Mouse (Mus musculus): ENCODE data around the gene Dctn2. TPM values are rescaled to one million over a fixed set of nuclear protein-coding genes. Genes with fewer than 3 reads are reported as not detected.
A peak's percentile ranks its signal among the peaks of the same experiment; 100 is the strongest.

Dctn2 gene
- total and polyA plus RNA-seq, 3 experiments, result 135 to 161 (median 139) TPM

- peaks cover 88% of the 10 kb centered on the region for H3K4me1 ChIP-seq (ENCODE audit: insufficient read depth, low read depth, low read length)
Measured at GRCm38 (mm10) chr10:127323131-127323855, 57.1 kb downstream of the Dctn2 start.

GRCm38 (mm10) chr10:127324495-127324894 lies 58.3 kb downstream of the Dctn2 start:
- H3K4me3 ChIP-seq (ENCODE audit: low read depth, low read length), result peak overlapping the region; percentile 72; the same call in 1 of the 2 replicates
- no peaks in the 10 kb centered on the region for H3K27me3 ChIP-seq (ENCODE audit: insufficient read depth, low read length)
- H3K9me3 ChIP-seq (replicated peaks), result no peaks in the 10 kb centered on the region
- DNase-seq (ENCODE audit: low spot score) (peak; percentile 77), ATAC-seq (ENCODE audit: extremely low read depth, insufficient number of reproducible peaks, low FRiP score, poor library complexity, severe bottlenecking) (0 out of 2 replicates have a peak, but pooled peaks have one; percentile 41)
- H3K4me1 ChIP-seq (ENCODE audit: insufficient read depth, low read depth, low read length), result peaks cover 93% of the 10 kb centered on the region
- peaks cover 52% of the 10 kb centered on the region for H3K36me3 ChIP-seq (replicated peaks)
- no peak for TF ChIP-seq GATA2 (IDR thresholded peaks at IDR 0.05; ENCODE audit: borderline replicate concordance, low read depth, low read length)
- TF ChIP-seq CTCF (IDR thresholded peaks at IDR 0.05; ENCODE audit: low read depth, low read length), result peak; percentile 41

More at GRCm38 (mm10) chr10:127323131-127323855, 57.1 kb downstream of the Dctn2 start:
- TF ChIP-seq GATA1 (IDR thresholded peaks at IDR 0.05; ENCODE audit: borderline replicate concordance, low read length) (no peak), POLR2AphosphoS5 (IDR thresholded peaks at IDR 0.05; ENCODE audit: insufficient replicate concordance, low read depth, low read length) (no peak), TAL1 (conservative IDR thresholded peaks at IDR 0.05; ENCODE audit: low read depth, low read length) (no peak), GATA2 (IDR thresholded peaks at IDR 0.05; ENCODE audit: borderline replicate concordance, low read depth, low read length) (no peak)
- DNase-seq (ENCODE audit: low spot score), result peak; percentile 75
- peak; percentile 54; the same call in 1 of the 2 replicates for ATAC-seq (ENCODE audit: extremely low read depth, insufficient number of reproducible peaks, low FRiP score, poor library complexity, severe bottlenecking)
- Histone ChIP-seq H3K27me3 (ENCODE audit: insufficient read depth, low read length) (no peaks in the 10 kb centered on the region), H3K9me3 (replicated peaks) (no peaks in the 10 kb centered on the region), H3K4me3 (ENCODE audit: low read depth, low read length) (peak overlapping the region; percentile 72), H3K36me3 (replicated peaks) (peaks cover 40% of the 10 kb centered on the region)

- peaks cover 99% of the 10 kb centered on the region for H3K4me1 ChIP-seq (ENCODE audit: insufficient read depth, low read depth, low read length)
- H3K36me3 ChIP-seq (replicated peaks), result peaks cover 59% of the 10 kb centered on the region
- no peaks in the 10 kb centered on the region for H3K9me3 ChIP-seq (replicated peaks)
- peak overlapping the region; percentile 85 for H3K4me3 ChIP-seq (ENCODE audit: low read depth, low read length)
- no peaks in the 10 kb centered on the region for H3K27me3 ChIP-seq (ENCODE audit: insufficient read depth, low read length)
- TF ChIP-seq TAL1 (conservative IDR thresholded peaks at IDR 0.05; ENCODE audit: low read depth, low read length), result no peak
- no peak for TF ChIP-seq GATA1 (IDR thresholded peaks at IDR 0.05; ENCODE audit: borderline replicate concordance, low read length)
- no peak for TF ChIP-seq POLR2AphosphoS5 (IDR thresholded peaks at IDR 0.05; ENCODE audit: insufficient replicate concordance, low read depth, low read length)
- TF ChIP-seq CTCF (IDR thresholded peaks at IDR 0.05; ENCODE audit: low read depth, low read length), result no peak
- no peak for TF ChIP-seq GATA2 (IDR thresholded peaks at IDR 0.05; ENCODE audit: borderline replicate concordance, low read depth, low read length)
- ATAC-seq (ENCODE audit: extremely low read depth, insufficient number of reproducible peaks, low FRiP score, poor library complexity, severe bottlenecking) (no peak), DNase-seq (ENCODE audit: low spot score) (no peak)
Measured at GRCm38 (mm10) chr10:127325454-127326016, 59.4 kb downstream of the Dctn2 start.

- peaks cover 99% of the 10 kb centered on the region for H3K4me1 ChIP-seq (ENCODE audit: insufficient read depth, low read depth, low read length)
- peak overlapping the region; percentile 85 for H3K4me3 ChIP-seq (ENCODE audit: low read depth, low read length)
- no peak; the same call in 1 of the 2 replicates for ATAC-seq (ENCODE audit: extremely low read depth, insufficient number of reproducible peaks, low FRiP score, poor library complexity, severe bottlenecking)
- H3K9me3 ChIP-seq (replicated peaks), result no peaks in the 10 kb centered on the region
- no peak for TF ChIP-seq TAL1 (conservative IDR thresholded peaks at IDR 0.05; ENCODE audit: low read depth, low read length)
- no peak for TF ChIP-seq GATA1 (IDR thresholded peaks at IDR 0.05; ENCODE audit: borderline replicate concordance, low read length)
- no peak for TF ChIP-seq GATA2 (IDR thresholded peaks at IDR 0.05; ENCODE audit: borderline replicate concordance, low read depth, low read length)
- TF ChIP-seq CTCF (IDR thresholded peaks at IDR 0.05; ENCODE audit: low read depth, low read length), result no peak
- no peak for TF ChIP-seq POLR2AphosphoS5 (IDR thresholded peaks at IDR 0.05; ENCODE audit: insufficient replicate concordance, low read depth, low read length)
- peaks cover 62% of the 10 kb centered on the region for H3K36me3 ChIP-seq (replicated peaks)
- H3K27me3 ChIP-seq (ENCODE audit: insufficient read depth, low read length), result no peaks in the 10 kb centered on the region
- peak; percentile 74 for DNase-seq (ENCODE audit: low spot score)
Measured at GRCm38 (mm10) chr10:127326017-127326801, 60.0 kb downstream of the Dctn2 start.

- Histone ChIP-seq H3K27me3 (ENCODE audit: insufficient read depth, low read length) (no peaks in the 10 kb centered on the region), H3K36me3 (replicated peaks) (peaks cover 65% of the 10 kb centered on the region), H3K4me3 (ENCODE audit: low read depth, low read length) (peak overlapping the region; percentile 85), H3K4me1 (ENCODE audit: insufficient read depth, low read depth, low read length) (peaks cover 98% of the 10 kb centered on the region), H3K9me3 (replicated peaks) (no peaks in the 10 kb centered on the region)
- DNase-seq (ENCODE audit: low spot score) (no peak), ATAC-seq (ENCODE audit: extremely low read depth, insufficient number of reproducible peaks, low FRiP score, poor library complexity, severe bottlenecking) (no peak)
- TF ChIP-seq CTCF (IDR thresholded peaks at IDR 0.05; ENCODE audit: low read depth, low read length), result no peak
- TF ChIP-seq GATA1 (IDR thresholded peaks at IDR 0.05; ENCODE audit: borderline replicate concordance, low read length), result no peak
- TF ChIP-seq POLR2AphosphoS5 (IDR thresholded peaks at IDR 0.05; ENCODE audit: insufficient replicate concordance, low read depth, low read length), result no peak
- no peak for TF ChIP-seq GATA2 (IDR thresholded peaks at IDR 0.05; ENCODE audit: borderline replicate concordance, low read depth, low read length)
- TF ChIP-seq TAL1 (conservative IDR thresholded peaks at IDR 0.05; ENCODE audit: low read depth, low read length), result no peak
Measured at GRCm38 (mm10) chr10:127326828-127327227, 60.7 kb downstream of the Dctn2 start.

Data from G1E (cell line).